Mouse (Mus musculus) myocyte (in vitro differentiated cells): Measurements from ENCODE around the gene Slc52a3.

Experiments
- E2F4 ChIP-seq: IDR thresholded peaks from one replicate; pipeline ENCODE4 v1.6.1; 2011; ENCODE audit warnings: mild to moderate bottlenecking, control low read depth, moderate library complexity; ENCODE audit not compliant: insufficient read depth
- MAX ChIP-seq: IDR thresholded peaks from one replicate; pipeline ENCODE4 v1.6.1; 2011; ENCODE audit warnings: low read depth, mild to moderate bottlenecking, control low read depth
- MYOD1 ChIP-seq, 3 experiments: IDR thresholded peaks; one replicate each; pipeline ENCODE4 v1.6.1; 2011; ENCODE audit warnings: control low read depth in 2 of 3, low read depth in 2 of 3, mild to moderate bottlenecking in 2 of 3, moderate library complexity in 1 of 3; ENCODE audit not compliant: insufficient read length in 2 of 3, control insufficient read depth in 1 of 3
- POLR2A ChIP-seq: IDR thresholded peaks from one replicate; pipeline ENCODE4 v1.6.1; 2011; ENCODE audit warnings: low read depth, mild to moderate bottlenecking, control low read depth, moderate library complexity; ENCODE audit not compliant: insufficient read length
- POLR2AphosphoS2 ChIP-seq: IDR thresholded peaks from one replicate; pipeline ENCODE4 v1.6.1; 2011; ENCODE audit warnings: low read depth, control low read depth; ENCODE audit not compliant: insufficient read length
- TCF12 ChIP-seq: IDR thresholded peaks from one replicate; pipeline ENCODE4 v1.6.1; 2011; ENCODE audit warnings: mild to moderate bottlenecking, control low read depth; ENCODE audit not compliant: poor library complexity, insufficient read depth, severe bottlenecking

- TF ChIP-seq MAX (no peak), POLR2AphosphoS2 (no peak), POLR2A (no peak), TCF12 (no peak), MYOD1 (IDR thresholded peaks at IDR 0.05; ENCODE audit: control insufficient read depth in 1 of 3, insufficient read length in 2 of 3, low read depth in 2 of 3) (no peak), E2F4 (no peak)
Observed at GRCm38 (mm10) chr2:151984019-151984418, 12.3 kb upstream of the Slc52a3 start.
